Mouse (Mus musculus) liver, adult 10 weeks (tissue): ENCODE data around the gene Eps8l2. TPM values are rescaled to one million over a fixed set of nuclear protein-coding genes. Genes with fewer than 3 reads are reported as not detected.

ENCODE experiments used
- polyA plus RNA-seq: library from polyadenylated mRNA; stranded (reverse); fragments of 350-450 nt; fragmentation: Illumina TruSeq; extraction: RNeasy Lipid Tissue Mini Kit (QIAGEN cat#74804); gene quantifications from one replicate; pipeline ENCODE4 v1.2.3, GENCODE M21; 2014; ENCODE audit warnings: low read depth, low replicate concordance

Gene Eps8l2
- 9.6 TPM for polyA plus RNA-seq

DNA sequence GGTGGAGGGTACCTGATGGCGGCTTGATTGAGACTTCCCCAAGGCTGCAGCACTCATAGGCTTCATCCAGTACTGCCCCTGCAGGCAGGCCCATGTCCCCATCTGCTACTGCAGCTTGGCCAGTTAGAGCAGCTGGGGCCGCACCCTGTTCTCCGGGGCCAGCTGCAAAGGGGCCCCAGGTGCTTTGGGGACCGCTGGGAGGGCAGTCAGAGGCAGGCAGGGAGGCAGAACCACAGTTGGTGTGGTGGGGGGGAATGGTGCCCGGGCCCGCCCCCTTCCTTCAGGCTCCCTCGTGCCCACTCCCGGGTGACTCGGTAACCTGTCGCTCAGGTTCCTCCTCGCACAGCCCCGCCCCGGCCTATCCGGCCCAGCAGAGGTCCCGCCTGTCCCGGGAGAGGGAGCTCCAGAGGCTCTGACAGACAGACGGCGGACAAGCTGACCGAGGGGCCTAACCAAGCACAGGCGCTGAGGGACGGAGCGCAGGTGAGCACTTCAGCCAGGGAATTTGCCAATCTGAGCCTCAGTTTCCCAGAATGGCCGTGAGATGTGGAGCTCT is at the start of gene Eps8l2:
TSS of gene Eps8l2 (plus strand) at position 305 of the 556 bp plus-strand sequence.

DNA sequence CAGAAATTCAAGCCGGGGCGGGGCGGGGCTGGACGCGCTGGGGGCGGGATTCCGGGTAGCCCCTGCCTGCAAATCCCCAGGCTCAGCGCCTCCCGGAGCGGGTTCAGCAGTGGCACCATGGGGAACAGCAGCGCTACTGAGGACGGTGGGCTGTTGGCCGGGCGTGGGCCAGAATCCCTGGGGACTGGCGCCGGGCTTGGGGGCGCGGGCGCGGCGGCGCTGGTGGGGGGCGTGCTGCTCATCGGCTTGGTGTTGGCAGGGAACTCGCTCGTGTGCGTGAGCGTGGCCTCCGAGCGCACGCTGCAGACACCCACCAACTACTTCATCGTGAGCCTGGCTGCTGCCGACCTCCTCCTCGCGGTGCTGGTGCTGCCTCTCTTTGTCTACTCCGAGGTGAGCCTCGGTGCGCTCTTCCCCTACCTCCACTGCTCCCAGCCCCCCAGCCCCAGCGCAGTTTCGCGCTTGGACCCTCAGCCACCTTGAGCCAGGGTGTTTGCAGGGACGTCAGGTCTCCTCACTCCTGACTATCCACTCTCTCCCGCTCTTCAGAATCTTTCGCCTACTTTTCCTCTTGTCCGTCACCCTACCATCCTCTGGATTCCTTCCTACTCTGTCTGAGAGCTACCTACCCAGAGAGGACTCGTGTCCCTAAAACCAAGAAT is 46.6 kb upstream of the Eps8l2 start, which contains the start of gene Drd4:
TSS of gene Drd4 (plus strand) at position 86 of the 662 bp plus-strand sequence.

DNA sequence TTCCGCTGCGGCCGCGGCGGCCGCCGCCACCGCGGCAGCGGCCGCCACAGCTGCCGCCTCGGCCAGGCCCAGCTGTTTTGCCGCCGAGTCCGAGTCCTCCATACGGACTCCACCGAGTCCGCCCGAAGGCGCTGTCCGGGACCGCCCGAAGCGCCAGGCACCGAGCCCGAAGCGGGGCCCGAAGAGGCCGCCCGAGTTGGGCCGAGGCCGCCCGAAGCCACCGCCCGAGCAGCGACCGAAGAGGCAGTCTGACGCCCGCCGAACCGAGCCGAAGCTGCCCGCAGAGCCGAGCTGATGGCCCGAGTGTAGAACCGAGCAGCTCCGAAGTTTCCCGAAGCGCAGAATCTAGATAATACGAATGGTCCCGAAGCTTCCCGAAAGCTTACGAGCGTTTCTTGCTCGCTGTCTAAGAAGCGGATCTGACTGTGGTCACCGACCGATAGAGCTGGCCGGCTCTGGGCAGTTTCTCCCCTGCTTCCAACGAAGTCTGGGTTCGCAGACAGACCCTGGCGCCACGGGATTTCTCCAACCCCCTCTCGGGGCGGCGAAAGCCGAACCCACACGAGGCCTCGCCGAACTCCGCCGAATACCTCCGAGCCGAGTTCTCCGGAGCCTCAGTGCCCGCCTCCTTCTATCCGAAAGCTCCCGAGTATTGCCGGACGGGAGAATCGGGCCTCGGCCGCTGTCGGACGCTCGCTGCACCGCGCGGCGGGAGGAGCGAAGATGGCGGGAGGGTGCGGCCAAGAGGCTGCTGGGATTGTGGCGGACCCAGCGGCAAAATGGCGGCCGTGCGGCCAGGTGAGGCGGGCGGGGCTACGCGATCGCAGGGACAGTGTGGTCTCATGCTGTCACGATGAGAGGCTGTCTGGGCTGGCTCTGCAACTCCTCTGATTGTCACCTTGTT is 11.0 kb upstream of the Eps8l2 start, which contains the start of the genes Deaf1 and Tmem80:
TSS of gene Deaf1 (minus strand) at position 222 of the 904 bp plus-strand sequence.
TSS of gene Tmem80 (plus strand) at position 271 of the 904 bp plus-strand sequence.

DNA sequence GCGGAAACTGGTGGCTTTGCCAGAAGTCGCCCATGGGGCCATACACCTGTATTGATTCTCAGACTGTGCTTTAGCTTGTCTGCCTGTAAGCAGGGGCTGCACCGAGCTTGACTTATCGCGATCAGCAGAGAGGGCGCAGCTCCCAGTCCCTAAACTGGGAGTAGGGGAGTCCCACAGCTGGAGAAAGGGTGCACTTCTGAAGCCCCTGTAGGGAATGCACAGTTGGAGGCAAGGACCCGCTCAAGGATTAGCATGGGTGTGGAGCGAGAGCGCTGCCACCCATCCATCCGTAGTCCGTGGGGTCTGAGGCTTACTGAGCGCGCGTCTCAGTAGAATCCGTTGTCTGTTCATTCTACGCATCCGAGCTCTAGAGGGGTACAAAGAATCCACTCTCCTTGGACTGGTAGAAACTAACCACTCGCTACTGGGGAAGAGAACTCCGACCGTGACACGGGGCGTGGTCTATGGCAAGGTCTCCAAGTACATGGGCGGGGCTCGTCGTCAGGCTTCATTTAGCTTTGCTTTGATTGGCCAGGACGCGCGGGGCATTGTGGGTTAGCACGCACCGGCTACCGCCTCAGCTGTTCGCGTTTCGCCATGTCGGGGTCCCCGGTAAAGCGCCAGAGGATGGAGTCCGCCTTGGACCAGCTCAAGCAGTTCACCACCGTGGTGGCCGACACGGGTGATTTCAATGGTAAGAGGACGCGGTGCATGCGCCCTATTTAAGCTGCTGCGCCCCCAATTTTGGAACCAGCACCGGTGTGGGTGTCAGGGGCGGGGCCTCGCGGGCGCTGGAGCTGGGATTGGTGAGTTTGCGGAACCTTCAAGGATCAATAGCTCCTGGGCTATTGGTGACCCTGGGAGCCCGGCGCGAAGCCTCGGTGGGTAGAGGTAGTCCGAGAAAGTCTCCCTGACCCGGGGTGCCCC is 53.2 kb downstream of the Eps8l2 start, which contains the start of gene Taldo1:
TSS of gene Taldo1 (plus strand) at position 575 of the 927 bp plus-strand sequence.

Other genes starting within 250 kb of the Eps8l2 start
- 1.6 TPM for gene Sigirr, start 238.3 kb upstream of the Eps8l2 start, polyA plus RNA-seq
- not detected for gene Ano9, start 221.1 kb upstream of the Eps8l2 start, polyA plus RNA-seq
- 7.0 TPM for gene Ptdss2, start 216.5 kb upstream of the Eps8l2 start, polyA plus RNA-seq
- gene Rnh1, start 166.0 kb upstream of the Eps8l2 start, polyA plus RNA-seq, result 5.3 TPM
- 8.3 TPM for gene Hras, start 144.9 kb upstream of the Eps8l2 start, polyA plus RNA-seq
- gene Lrrc56, start 144.7 kb upstream of the Eps8l2 start, polyA plus RNA-seq, result 0.37 TPM
- 0.37 TPM for gene Lmntd2, start 124.8 kb upstream of the Eps8l2 start, polyA plus RNA-seq
- gene Rassf7, start 123.0 kb upstream of the Eps8l2 start, polyA plus RNA-seq, result 3.6 TPM
- gene Phrf1, start 110.1 kb upstream of the Eps8l2 start, polyA plus RNA-seq, result 6.0 TPM
- 32.2 TPM for gene Irf7, start 72.4 kb upstream of the Eps8l2 start, polyA plus RNA-seq
- gene Cdhr5, start 62.1 kb upstream of the Eps8l2 start, polyA plus RNA-seq, result 14.3 TPM
- gene Sct, start 59.7 kb upstream of the Eps8l2 start, polyA plus RNA-seq, result not detected
- gene Drd4, start 46.9 kb upstream of the Eps8l2 start, polyA plus RNA-seq, result not detected
- gene Deaf1, start 11.2 kb upstream of the Eps8l2 start, polyA plus RNA-seq, result 1.4 TPM
- 10.1 TPM for gene Tmem80, start 11.1 kb upstream of the Eps8l2 start, polyA plus RNA-seq
- gene Taldo1, start 53.3 kb downstream of the Eps8l2 start, polyA plus RNA-seq, result 13.5 TPM
- gene Gatd1, start 75.3 kb downstream of the Eps8l2 start, polyA plus RNA-seq, result 6.2 TPM
- not detected for gene Cend1, start 90.6 kb downstream of the Eps8l2 start, polyA plus RNA-seq
- 9.5 TPM for gene Slc25a22, start 99.0 kb downstream of the Eps8l2 start, polyA plus RNA-seq
- 0.11 TPM for gene Pidd1, start 105.1 kb downstream of the Eps8l2 start, polyA plus RNA-seq
- 11.4 TPM for gene Rplp2, start 108.5 kb downstream of the Eps8l2 start, polyA plus RNA-seq
- gene Pnpla2, start 116.3 kb downstream of the Eps8l2 start, polyA plus RNA-seq, result 6.6 TPM
- gene Cracr2b, start 122.2 kb downstream of the Eps8l2 start, polyA plus RNA-seq, result not detected
- 10.0 TPM for gene Cd151, start 128.5 kb downstream of the Eps8l2 start, polyA plus RNA-seq
- gene Polr2l, start 136.3 kb downstream of the Eps8l2 start, polyA plus RNA-seq, result 2.3 TPM
- 5.4 TPM for gene Tspan4, start 136.4 kb downstream of the Eps8l2 start, polyA plus RNA-seq
- 8.9 TPM for gene Chid1, start 201.0 kb downstream of the Eps8l2 start, polyA plus RNA-seq
- gene Ap2a2, start 223.3 kb downstream of the Eps8l2 start, polyA plus RNA-seq, result 40.8 TPM